Mouse (Mus musculus): ENCODE results near the gene Acp7. TPM values are rescaled to one million over a fixed set of nuclear protein-coding genes. Genes with fewer than 3 reads are reported as not detected.

Gene Acp7
- polyA plus RNA-seq, 1 experiment, result 11.7 TPM

DNA sequence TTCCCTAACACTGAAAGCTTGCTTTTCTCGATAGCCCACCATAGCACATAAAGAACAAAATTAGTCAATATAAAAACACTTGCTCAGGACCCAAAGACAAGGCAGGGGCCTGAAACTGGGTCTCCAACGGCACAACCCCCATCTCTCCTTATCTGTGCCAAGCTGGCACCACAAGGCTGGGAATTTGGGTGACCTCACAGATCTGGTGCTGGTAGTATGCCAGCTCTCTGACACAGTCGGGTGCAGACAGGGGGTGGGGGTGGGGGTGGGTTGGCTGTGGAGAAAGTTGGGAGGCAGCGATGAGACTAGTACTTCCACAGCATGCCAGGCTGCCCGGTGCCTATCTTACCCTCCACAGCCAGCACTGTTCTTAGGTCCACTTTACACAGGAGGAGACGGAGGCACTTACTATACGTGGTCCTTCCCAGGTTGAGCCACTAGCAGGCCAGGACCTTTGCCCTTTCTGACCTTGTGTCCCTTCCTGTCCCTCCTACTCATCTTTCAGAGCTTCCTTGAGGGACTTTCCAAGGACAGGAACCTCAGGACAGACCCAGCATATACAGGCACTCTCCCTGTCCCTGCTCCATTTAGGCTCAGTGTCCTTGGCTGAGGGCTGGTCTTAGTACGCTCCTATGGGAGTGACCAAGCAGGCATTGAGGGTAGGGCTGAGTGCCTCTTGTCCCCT is 35.2 kb downstream of the Acp7 start:
- H3K4me1 ChIP-seq (ENCODE audit: control insufficient read depth, insufficient read depth, low read length), result peaks cover 25% of the 10 kb centered on the region
- H3K4me3 ChIP-seq (ENCODE audit: control insufficient read depth, low read depth, low read length), result peak overlapping the region; percentile 91
- peak overlapping the region; percentile 89 for H3K27ac ChIP-seq (ENCODE audit: control insufficient read depth, insufficient read depth, low read depth, low read length)
- no peaks in the 10 kb centered on the region for H3K27me3 ChIP-seq (ENCODE audit: control insufficient read depth, insufficient read depth, low read length)
- no peak; the same call in 1 of the 2 replicates for TF ChIP-seq POLR2A (IDR thresholded peaks at IDR 0.05; ENCODE audit: control insufficient read depth, low read depth, low read length)
- TF ChIP-seq CTCF (IDR thresholded peaks at IDR 0.05; ENCODE audit: control insufficient read depth, insufficient read depth, insufficient replicate concordance, low read depth, low read length), result no peak
- H3K36me3 ChIP-seq (ENCODE audit: control insufficient read depth, insufficient read depth, low read length), result no peaks in the 10 kb centered on the region

DNA sequence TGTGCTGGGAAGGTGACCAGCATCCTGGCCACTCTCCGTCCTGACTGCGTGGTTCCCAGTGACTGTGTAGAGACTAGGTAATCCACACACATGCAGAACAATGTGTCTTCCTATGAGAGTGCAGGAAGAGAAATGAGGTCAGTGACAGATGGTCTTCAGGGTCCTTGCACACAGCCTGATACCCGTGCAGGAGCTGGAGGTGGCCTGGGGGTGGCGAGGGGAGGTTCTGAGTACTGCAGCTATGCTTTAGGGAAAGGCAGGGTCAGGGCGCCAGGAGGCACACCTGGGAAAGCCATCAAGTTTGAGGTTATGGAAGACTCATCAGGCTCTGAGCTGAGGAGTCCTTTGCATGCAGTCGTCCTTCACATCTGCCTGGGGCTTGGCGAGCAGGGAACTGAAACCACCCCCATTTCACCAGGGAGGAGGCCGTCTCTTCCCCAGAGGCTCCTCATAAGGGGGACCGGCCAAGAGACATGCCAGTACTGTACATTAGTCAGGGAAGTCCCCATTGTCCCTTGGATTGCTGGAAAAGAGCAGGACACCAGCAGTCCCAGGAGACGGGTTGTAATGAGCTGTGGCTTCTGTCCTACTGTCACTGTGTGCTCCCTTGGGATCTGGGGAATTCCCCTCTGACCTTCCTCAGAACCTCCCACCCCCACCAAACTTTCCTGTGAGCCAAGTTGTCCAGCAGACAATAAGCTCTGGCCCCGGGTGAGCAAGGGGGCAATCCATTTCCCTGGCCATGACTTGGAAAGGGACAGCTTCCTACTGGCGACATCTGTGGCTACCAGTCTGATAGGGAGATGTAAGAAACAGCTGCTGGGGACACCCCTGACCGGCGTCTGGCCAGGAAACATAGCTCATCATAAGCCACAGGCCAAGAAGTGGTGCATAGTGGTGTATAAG is 37.7 kb downstream of the Acp7 start:
- Histone ChIP-seq H3K27me3 (ENCODE audit: control insufficient read depth, insufficient read depth, low read length) (no peaks in the 10 kb centered on the region), H3K4me3 (ENCODE audit: control insufficient read depth, low read depth, low read length) (no peak overlapping the region), H3K4me1 (ENCODE audit: control insufficient read depth, insufficient read depth, low read length) (peaks cover 25% of the 10 kb centered on the region), H3K36me3 (ENCODE audit: control insufficient read depth, insufficient read depth, low read length) (no peaks in the 10 kb centered on the region), H3K27ac (ENCODE audit: control insufficient read depth, insufficient read depth, low read depth, low read length) (no peak overlapping the region)
- TF ChIP-seq CTCF (IDR thresholded peaks at IDR 0.05; ENCODE audit: control insufficient read depth, insufficient read depth, insufficient replicate concordance, low read depth, low read length) (no peak), POLR2A (IDR thresholded peaks at IDR 0.05; ENCODE audit: control insufficient read depth, low read depth, low read length) (no peak)

DNA sequence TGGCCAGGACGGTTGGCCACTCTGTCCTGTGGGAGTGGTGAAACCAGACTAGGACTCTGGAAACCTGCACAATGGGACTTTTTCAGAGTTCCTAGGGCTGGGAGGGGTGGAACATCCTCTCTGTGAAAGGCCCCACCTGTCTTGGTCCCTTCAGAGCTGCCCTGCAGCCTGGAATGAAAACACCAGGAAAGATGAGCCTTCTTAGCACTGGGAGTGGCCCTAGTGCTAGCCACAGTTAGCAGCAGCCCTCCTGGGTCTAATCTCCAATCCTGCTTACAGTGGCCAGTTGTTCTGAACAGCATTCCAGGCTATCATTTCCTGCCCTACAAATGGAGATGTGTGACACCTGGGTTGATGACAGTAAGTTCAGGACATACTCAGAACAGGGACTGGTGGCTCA is 39.3 kb downstream of the Acp7 start:
- Histone ChIP-seq H3K36me3 (ENCODE audit: control insufficient read depth, insufficient read depth, low read length) (no peaks in the 10 kb centered on the region), H3K27me3 (ENCODE audit: control insufficient read depth, insufficient read depth, low read length) (no peaks in the 10 kb centered on the region), H3K4me3 (ENCODE audit: control insufficient read depth, low read depth, low read length) (no peak overlapping the region), H3K4me1 (ENCODE audit: control insufficient read depth, insufficient read depth, low read length) (peaks cover 20% of the 10 kb centered on the region), H3K27ac (ENCODE audit: control insufficient read depth, insufficient read depth, low read depth, low read length) (no peak overlapping the region)
- TF ChIP-seq CTCF (IDR thresholded peaks at IDR 0.05; ENCODE audit: control insufficient read depth, insufficient read depth, insufficient replicate concordance, low read depth, low read length) (no peak), POLR2A (IDR thresholded peaks at IDR 0.05; ENCODE audit: control insufficient read depth, low read depth, low read length) (no peak)

- H3K27me3 ChIP-seq (ENCODE audit: control insufficient read depth, insufficient read depth, low read length), result no peaks in the 10 kb centered on the region
- no peaks in the 10 kb centered on the region for H3K36me3 ChIP-seq (ENCODE audit: control insufficient read depth, insufficient read depth, low read length)
- no peak overlapping the region for H3K4me3 ChIP-seq (ENCODE audit: control insufficient read depth, low read depth, low read length)
- H3K27ac ChIP-seq (ENCODE audit: control insufficient read depth, insufficient read depth, low read depth, low read length), result no peak overlapping the region
- TF ChIP-seq POLR2A (IDR thresholded peaks at IDR 0.05; ENCODE audit: control insufficient read depth, low read depth, low read length), result no peak
- no peak for TF ChIP-seq CTCF (IDR thresholded peaks at IDR 0.05; ENCODE audit: control insufficient read depth, insufficient read depth, insufficient replicate concordance, low read depth, low read length)
- no peaks in the 10 kb centered on the region; the same call in 1 of the 2 replicates for H3K4me1 ChIP-seq (ENCODE audit: control insufficient read depth, insufficient read depth, low read length)
Measured at GRCm38 (mm10) chr7:28587644-28588043, 43.5 kb downstream of the Acp7 start.

GRCm38 (mm10) chr7:28586663-28587411 is 44.3 kb downstream of the Acp7 start:
- Histone ChIP-seq H3K4me3 (ENCODE audit: control insufficient read depth, low read depth, low read length) (no peak overlapping the region), H3K36me3 (ENCODE audit: control insufficient read depth, insufficient read depth, low read length) (no peaks in the 10 kb centered on the region), H3K4me1 (ENCODE audit: control insufficient read depth, insufficient read depth, low read length) (no peaks in the 10 kb centered on the region; the same call in 1 of the 2 replicates), H3K27me3 (ENCODE audit: control insufficient read depth, insufficient read depth, low read length) (no peaks in the 10 kb centered on the region), H3K27ac (ENCODE audit: control insufficient read depth, insufficient read depth, low read depth, low read length) (no peak overlapping the region)
- TF ChIP-seq CTCF (IDR thresholded peaks at IDR 0.05; ENCODE audit: control insufficient read depth, insufficient read depth, insufficient replicate concordance, low read depth, low read length), result no peak
- TF ChIP-seq POLR2A (IDR thresholded peaks at IDR 0.05; ENCODE audit: control insufficient read depth, low read depth, low read length), result no peak

GRCm38 (mm10) chr7:28585001-28585400 is 46.1 kb downstream of the Acp7 start:
- H3K4me1 ChIP-seq (ENCODE audit: control insufficient read depth, insufficient read depth, low read length), result no peaks in the 10 kb centered on the region; the same call in 1 of the 2 replicates
- H3K36me3 ChIP-seq (ENCODE audit: control insufficient read depth, insufficient read depth, low read length), result no peaks in the 10 kb centered on the region
- H3K27ac ChIP-seq (ENCODE audit: control insufficient read depth, insufficient read depth, low read depth, low read length), result no peak overlapping the region
- no peaks in the 10 kb centered on the region for H3K27me3 ChIP-seq (ENCODE audit: control insufficient read depth, insufficient read depth, low read length)
- no peak for TF ChIP-seq CTCF (IDR thresholded peaks at IDR 0.05; ENCODE audit: control insufficient read depth, insufficient read depth, insufficient replicate concordance, low read depth, low read length)
- no peak for TF ChIP-seq POLR2A (IDR thresholded peaks at IDR 0.05; ENCODE audit: control insufficient read depth, low read depth, low read length)
- no peak overlapping the region for H3K4me3 ChIP-seq (ENCODE audit: control insufficient read depth, low read depth, low read length)

Measured in testis, adult 2 months (tissue).